Mouse (Mus musculus): ENCODE data around the gene Rps6ka1. TPM values are rescaled to one million over a fixed set of nuclear protein-coding genes. Genes with fewer than 3 reads are reported as not detected.
A peak's percentile ranks its signal among the peaks of the same experiment; 100 is the strongest.
"Not testable (repeated sequence)": the region's sequence is repeated elsewhere in the genome, so short reads cannot be mapped to it uniquely, and the experiment has no call there.

The Rps6ka1 gene
- polyA plus RNA-seq, 1 experiment from 2014 or later, result 35.6 TPM

DNA sequence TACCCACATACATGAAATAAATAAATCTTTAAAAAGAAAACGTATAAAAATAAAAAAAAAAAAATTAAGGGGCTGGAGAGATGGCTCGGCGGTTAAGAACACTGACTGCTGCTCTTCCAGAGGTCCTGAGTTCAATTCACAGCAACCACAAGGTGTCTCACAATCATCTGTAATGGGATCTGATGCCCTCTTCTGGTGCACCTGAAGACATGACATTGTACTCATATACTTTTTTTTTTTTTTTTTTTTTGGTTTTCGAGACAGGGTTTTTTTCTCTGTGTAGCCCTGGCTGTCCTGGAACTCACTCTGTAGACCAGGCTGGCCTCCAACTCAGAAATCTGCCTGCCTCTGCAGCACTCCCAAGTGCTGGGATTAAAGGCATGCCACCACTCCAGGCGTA lies 18.7 kb upstream of the Rps6ka1 start:
- H3K9me3 ChIP-seq; DNase-seq (ENCODE audit: low spot score); H3K27ac ChIP-seq; H3K36me3 ChIP-seq; H3K4me3 ChIP-seq; H3K27me3 ChIP-seq (ENCODE audit: insufficient read depth, poor library complexity, severe bottlenecking): not testable (repeated sequence)
- peaks cover 14% of the 10 kb centered on the region for H3K4me1 ChIP-seq (replicated peaks)
- WGBS, result 87% methylated on average over 5 of the region's 5 CpGs

GRCm38 (mm10) chr4:133905167-133905566 lies 17.6 kb upstream of the Rps6ka1 start:
- Histone ChIP-seq H3K9me3 (no peaks in the 10 kb centered on the region), H3K4me1 (replicated peaks) (peaks cover 3% of the 10 kb centered on the region), H3K4me3 (no peak overlapping the region), H3K36me3 (no peaks in the 10 kb centered on the region), H3K27ac (no peak overlapping the region), H3K27me3 (ENCODE audit: insufficient read depth, poor library complexity, severe bottlenecking) (no peaks in the 10 kb centered on the region)
- no peak for DNase-seq (ENCODE audit: low spot score)
- 82% methylated on average over 7 of the region's 7 CpGs for WGBS

GRCm38 (mm10) chr4:133904326-133904725 lies 16.7 kb upstream of the Rps6ka1 start:
- Histone ChIP-seq H3K27ac (no peak overlapping the region), H3K36me3 (no peaks in the 10 kb centered on the region), H3K9me3 (no peaks in the 10 kb centered on the region), H3K4me3 (no peak overlapping the region), H3K4me1 (replicated peaks) (no peaks in the 10 kb centered on the region), H3K27me3 (ENCODE audit: insufficient read depth, poor library complexity, severe bottlenecking) (no peaks in the 10 kb centered on the region)
- WGBS, result 85% methylated on average over 8 of the region's 8 CpGs
- no peak for DNase-seq (ENCODE audit: low spot score)

- DNase-seq (ENCODE audit: low spot score), result no peak
- Histone ChIP-seq H3K4me1 (replicated peaks) (0 out of 2 replicates have a peak, but pooled peaks cover 2% of the 10 kb centered on the region), H3K4me3 (no peak overlapping the region), H3K9me3 (no peaks in the 10 kb centered on the region), H3K36me3 (no peaks in the 10 kb centered on the region), H3K27ac (no peak overlapping the region), H3K27me3 (ENCODE audit: insufficient read depth, poor library complexity, severe bottlenecking) (no peaks in the 10 kb centered on the region)
- 90% methylated on average over 7 of the region's 7 CpGs for WGBS
Observed at GRCm38 (mm10) chr4:133903372-133903771, 15.8 kb upstream of the Rps6ka1 start.

- Histone ChIP-seq H3K9me3 (no peaks in the 10 kb centered on the region), H3K27me3 (ENCODE audit: insufficient read depth, poor library complexity, severe bottlenecking) (no peaks in the 10 kb centered on the region), H3K4me1 (replicated peaks) (0 out of 2 replicates have a peak, but pooled peaks cover 6% of the 10 kb centered on the region), H3K27ac (no peak overlapping the region), H3K4me3 (no peak overlapping the region), H3K36me3 (no peaks in the 10 kb centered on the region)
- WGBS, result 91% methylated on average over 2 of the region's 2 CpGs
- DNase-seq (ENCODE audit: low spot score), result no peak
Observed at GRCm38 (mm10) chr4:133902510-133902909, 14.9 kb upstream of the Rps6ka1 start.

DNA sequence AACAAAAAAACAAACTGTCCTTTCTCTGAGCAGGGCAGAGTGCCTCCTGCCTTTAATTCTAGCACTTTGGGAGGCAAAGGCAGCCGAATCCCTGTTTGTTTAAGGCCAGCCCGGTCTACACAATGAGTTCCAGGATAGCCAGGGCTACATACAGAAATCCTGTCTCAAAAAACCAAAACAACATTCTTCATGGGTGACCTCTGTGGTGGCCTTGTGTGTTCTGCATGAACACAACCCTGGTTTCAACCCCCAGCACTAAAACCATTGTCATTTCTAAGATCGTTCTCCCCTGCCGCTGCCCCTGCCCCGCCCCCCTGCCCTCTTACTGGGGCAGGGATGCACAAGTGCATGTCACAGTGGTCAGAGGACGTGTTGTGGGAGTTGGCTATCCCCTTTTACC lies 13.3 kb upstream of the Rps6ka1 start:
- DNase-seq (ENCODE audit: low spot score), result no peak
- Histone ChIP-seq H3K36me3 (no peaks in the 10 kb centered on the region), H3K27ac (no peak overlapping the region), H3K4me1 (replicated peaks) (0 out of 2 replicates have a peak, but pooled peaks cover 6% of the 10 kb centered on the region), H3K4me3 (no peak overlapping the region), H3K27me3 (ENCODE audit: insufficient read depth, poor library complexity, severe bottlenecking) (no peaks in the 10 kb centered on the region), H3K9me3 (no peaks in the 10 kb centered on the region)
- 84% methylated on average over 6 of the region's 6 CpGs for WGBS

DNA sequence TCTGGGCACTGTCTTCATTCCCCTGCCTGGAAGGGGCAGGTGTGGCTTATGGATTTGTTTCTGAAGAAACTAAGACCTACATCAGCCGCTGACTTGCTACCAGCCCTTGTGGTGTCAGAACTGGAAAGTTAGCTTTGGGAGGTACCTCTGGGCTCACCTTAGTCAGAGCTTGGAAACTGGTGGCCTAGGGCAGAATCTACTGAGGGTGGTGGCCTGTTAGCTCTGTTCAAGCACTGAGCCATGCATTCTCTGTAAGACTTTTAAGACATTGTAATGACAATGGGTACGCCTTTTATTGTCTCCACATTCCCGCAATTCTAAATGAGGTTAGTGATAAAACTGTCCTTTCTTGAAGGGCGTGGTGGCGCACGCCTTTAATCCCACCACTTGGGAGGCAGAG lies 12.8 kb upstream of the Rps6ka1 start:
- no peak for DNase-seq (ENCODE audit: low spot score)
- Histone ChIP-seq H3K4me3 (no peak overlapping the region), H3K4me1 (replicated peaks) (0 out of 2 replicates have a peak, but pooled peaks cover 6% of the 10 kb centered on the region), H3K27me3 (ENCODE audit: insufficient read depth, poor library complexity, severe bottlenecking) (no peaks in the 10 kb centered on the region), H3K9me3 (no peaks in the 10 kb centered on the region), H3K27ac (no peak overlapping the region), H3K36me3 (no peaks in the 10 kb centered on the region)
- 95% methylated on average over 6 of the region's 6 CpGs for WGBS

DNA sequence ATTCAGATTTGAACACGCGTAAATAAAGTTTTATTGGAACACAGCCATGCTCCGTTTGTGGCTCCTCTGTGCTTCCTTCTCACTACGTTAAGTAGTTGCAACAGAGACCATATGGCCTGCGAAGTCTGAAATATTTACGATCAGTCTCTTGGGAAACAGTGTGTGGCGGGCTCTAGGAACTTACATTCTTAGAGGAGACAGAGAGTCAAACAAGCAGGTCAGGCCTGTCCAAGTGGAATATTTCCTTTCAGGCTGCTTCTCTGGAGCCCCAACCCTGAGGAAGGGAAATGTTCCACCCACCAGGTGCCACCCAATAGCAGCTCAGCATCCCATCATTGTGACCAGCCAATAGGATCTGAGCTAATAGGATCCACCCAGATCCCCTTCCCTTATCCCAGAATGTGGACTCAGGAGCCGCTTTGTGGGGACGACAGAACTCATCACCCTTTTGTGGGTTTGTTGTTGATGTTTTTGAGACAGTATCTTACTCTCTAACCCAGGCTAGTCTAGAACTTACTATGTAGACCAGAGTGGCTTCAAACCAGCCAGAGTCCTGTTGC lies 11.7 kb upstream of the Rps6ka1 start:
- H3K4me3 ChIP-seq, result no peak overlapping the region
- H3K4me1 ChIP-seq (replicated peaks), result 0 out of 2 replicates have a peak, but pooled peaks cover 6% of the 10 kb centered on the region
- H3K36me3 ChIP-seq, result no peaks in the 10 kb centered on the region
- H3K9me3 ChIP-seq, result no peaks in the 10 kb centered on the region
- DNase-seq (ENCODE audit: low spot score), result no peak
- 76% methylated on average over 9 of the region's 9 CpGs for WGBS
- no peak overlapping the region for H3K27ac ChIP-seq
- H3K27me3 ChIP-seq (ENCODE audit: insufficient read depth, poor library complexity, severe bottlenecking), result no peaks in the 10 kb centered on the region

GRCm38 (mm10) chr4:133898151-133898550 lies 10.6 kb upstream of the Rps6ka1 start:
- DNase-seq (ENCODE audit: low spot score), result no peak
- Histone ChIP-seq H3K4me3 (no peak overlapping the region), H3K4me1 (replicated peaks) (0 out of 2 replicates have a peak, but pooled peaks cover 6% of the 10 kb centered on the region), H3K36me3 (no peaks in the 10 kb centered on the region), H3K27me3 (ENCODE audit: insufficient read depth, poor library complexity, severe bottlenecking) (no peaks in the 10 kb centered on the region), H3K9me3 (no peaks in the 10 kb centered on the region), H3K27ac (no peak overlapping the region)
- 23% methylated on average over 6 of the region's 6 CpGs for WGBS

DNA sequence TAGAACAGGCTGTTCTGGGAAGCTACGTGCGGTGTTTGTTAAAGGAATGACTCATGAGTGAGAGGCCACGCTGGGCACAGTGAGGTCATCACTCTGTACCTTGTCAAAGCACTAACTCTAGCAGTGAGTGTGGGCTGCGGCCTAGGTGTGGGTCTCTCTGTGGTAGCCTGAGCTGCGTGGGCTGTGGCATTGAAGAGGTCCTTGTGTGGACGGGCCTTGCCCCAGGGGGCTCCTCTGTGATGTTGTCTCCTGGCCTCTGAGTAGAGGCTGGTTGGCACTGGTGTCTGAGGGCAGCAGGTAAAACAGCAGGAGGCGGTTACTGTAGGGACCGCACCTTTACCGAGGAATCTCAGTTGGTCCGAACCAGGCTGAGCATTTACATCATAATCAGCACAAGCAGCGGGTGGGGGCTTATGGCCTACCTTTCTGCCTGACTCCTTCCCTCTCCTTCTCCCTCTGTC lies 9.9 kb upstream of the Rps6ka1 start:
- DNase-seq (ENCODE audit: low spot score), result no peak
- Histone ChIP-seq H3K27ac (no peak overlapping the region), H3K4me1 (replicated peaks) (0 out of 2 replicates have a peak, but pooled peaks cover 6% of the 10 kb centered on the region), H3K9me3 (no peaks in the 10 kb centered on the region), H3K36me3 (no peaks in the 10 kb centered on the region), H3K27me3 (ENCODE audit: insufficient read depth, poor library complexity, severe bottlenecking) (no peaks in the 10 kb centered on the region), H3K4me3 (no peak overlapping the region)
- WGBS, result 61% methylated on average over 11 of the region's 11 CpGs

DNA sequence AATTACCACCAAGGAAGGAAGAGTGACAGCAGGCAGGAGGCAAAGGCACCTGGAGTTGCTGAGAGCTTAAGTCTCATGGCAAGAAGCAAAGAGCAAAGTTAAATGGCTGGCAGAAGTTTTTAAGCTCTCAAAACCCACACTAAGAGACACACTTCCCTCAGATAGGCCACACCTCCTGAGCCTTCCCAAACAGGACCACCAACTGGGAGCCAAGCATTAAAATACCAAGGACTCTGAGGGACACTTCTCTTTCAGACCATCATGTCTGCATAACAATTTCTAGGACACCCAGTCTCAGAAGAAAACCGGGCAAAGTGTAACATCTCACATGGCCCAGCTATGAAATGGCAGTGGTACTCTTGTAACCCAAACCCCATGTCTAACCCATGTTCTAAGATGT lies 9.4 kb upstream of the Rps6ka1 start:
- Histone ChIP-seq H3K4me3 (no peak overlapping the region), H3K27me3 (ENCODE audit: insufficient read depth, poor library complexity, severe bottlenecking) (no peaks in the 10 kb centered on the region), H3K4me1 (replicated peaks) (0 out of 2 replicates have a peak, but pooled peaks cover 6% of the 10 kb centered on the region), H3K27ac (no peak overlapping the region), H3K36me3 (no peaks in the 10 kb centered on the region), H3K9me3 (no peaks in the 10 kb centered on the region)
- DNase-seq (ENCODE audit: low spot score), result no peak
- 65% methylated on average over 1 of the region's 1 CpGs for WGBS

GRCm38 (mm10) chr4:133896002-133896401 lies 8.4 kb upstream of the Rps6ka1 start:
- Histone ChIP-seq H3K27ac (no peak overlapping the region), H3K27me3 (ENCODE audit: insufficient read depth, poor library complexity, severe bottlenecking) (no peaks in the 10 kb centered on the region), H3K4me3 (no peak overlapping the region), H3K9me3 (no peaks in the 10 kb centered on the region), H3K36me3 (no peaks in the 10 kb centered on the region), H3K4me1 (replicated peaks) (0 out of 2 replicates have a peak, but pooled peaks cover 6% of the 10 kb centered on the region)
- WGBS, result 97% methylated on average over 3 of the region's 3 CpGs
- no peak for DNase-seq (ENCODE audit: low spot score)

GRCm38 (mm10) chr4:133887249-133887648 lies 348 bp downstream of the Rps6ka1 start:
- Histone ChIP-seq H3K27me3 (ENCODE audit: insufficient read depth, poor library complexity, severe bottlenecking) (peaks cover 9% of the 10 kb centered on the region; the same call in 1 of the 2 replicates), H3K36me3 (no peaks in the 10 kb centered on the region), H3K4me3 (peak overlapping the region; percentile 89), H3K9me3 (no peaks in the 10 kb centered on the region), H3K27ac (peak overlapping the region; percentile 92), H3K4me1 (replicated peaks) (peaks cover 39% of the 10 kb centered on the region)
- under 1% methylated on average over 32 of the region's 32 CpGs for WGBS
- DNase-seq (ENCODE audit: low spot score), result no peak
